Mouse (Mus musculus) liver, embryonic 14.5 days (tissue): ENCODE measurements around the gene 1700037H04Rik.

Source experiments
- CTCF ChIP-seq: IDR thresholded peaks from 2 replicates; pipeline ENCODE4 v1.5.1; 2016; ENCODE audit warnings: antibody characterized with exemption, low read depth, control low read depth
- EP300 ChIP-seq: IDR thresholded peaks from 2 replicates; pipeline ENCODE4 v1.6.1; 2016; ENCODE audit warnings: antibody characterized with exemption, low read depth

- TF ChIP-seq CTCF, result no peak
- TF ChIP-seq EP300, result no peak
These were observed 14.3 kb downstream of the 1700037H04Rik start for GRCm38 (mm10) chr2:131145536-131145935.
